Mouse (Mus musculus) liver, adult 2 months (tissue): ENCODE data around the gene BC028528.

ENCODE experiments used
- CTCF ChIP-seq: fragments of 200-500 bp; IDR thresholded peaks from 2 replicates; pipeline ENCODE4 v1.5.1; 2011; ENCODE audit warnings: low read depth, low read length, control low read depth
- POLR2A ChIP-seq: fragments of 200-500 bp; IDR thresholded peaks from 2 replicates; pipeline ENCODE4 v1.6.1; 2011; ENCODE audit warnings: low read length, control low read depth; ENCODE audit not compliant: insufficient read depth; ENCODE audit errors: extremely low read depth

- TF ChIP-seq CTCF (no peak), POLR2A (no peak)
Observed at GRCm38 (mm10) chr3:95905146-95905939, 13.5 kb upstream of the BC028528 start.
